Mouse (Mus musculus): ENCODE measurements at regions not wholly inside any gene's neighbourhood (a gene's known extent, or its start where the extent isn't known, plus 50 kb on each side); places are given as distances from the start of the nearest gene placed in this dataset.
"Not testable (repeated sequence)": the region's sequence is repeated elsewhere in the genome, so short reads cannot be mapped to it uniquely, and the experiment has no call there.

DNA sequence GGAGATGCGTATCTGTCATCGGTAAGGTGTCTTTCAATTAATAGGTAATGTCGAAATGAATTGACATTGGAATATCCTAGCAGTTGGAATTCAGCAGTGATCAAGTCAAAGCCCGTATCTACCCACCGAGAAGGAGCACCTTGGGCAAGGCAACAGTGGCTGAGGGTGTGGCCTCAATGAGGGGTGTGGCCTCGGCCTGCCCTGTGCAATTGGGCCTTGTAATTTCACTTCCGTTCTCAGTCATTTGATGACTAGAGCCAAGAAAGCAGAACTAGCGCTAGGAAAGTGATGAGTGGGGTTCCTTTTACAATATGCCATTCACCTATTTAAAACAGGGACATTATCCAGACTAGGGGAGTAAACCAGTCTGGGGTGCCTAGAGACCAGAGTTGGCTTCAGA, 77.6 kb downstream of the Elovl4 start:
- ATAC-seq (ENCODE audit: low FRiP score): no peak
- Histone ChIP-seq H3K27ac (replicated peaks) (no peak overlapping the region), H3K4me1 (peaks cover 10% of the 10 kb centered on the region), H3K27me3 (replicated peaks) (no peaks in the 10 kb centered on the region), H3K9me3 (replicated peaks) (no peaks in the 10 kb centered on the region), H3K9ac (replicated peaks) (no peak overlapping the region), H3K4me2 (no peak overlapping the region), H3K36me3 (no peaks in the 10 kb centered on the region), H3K4me3 (replicated peaks) (no peak overlapping the region)
- 87% methylated on average over 8 of the region's 8 CpGs for WGBS

DNA sequence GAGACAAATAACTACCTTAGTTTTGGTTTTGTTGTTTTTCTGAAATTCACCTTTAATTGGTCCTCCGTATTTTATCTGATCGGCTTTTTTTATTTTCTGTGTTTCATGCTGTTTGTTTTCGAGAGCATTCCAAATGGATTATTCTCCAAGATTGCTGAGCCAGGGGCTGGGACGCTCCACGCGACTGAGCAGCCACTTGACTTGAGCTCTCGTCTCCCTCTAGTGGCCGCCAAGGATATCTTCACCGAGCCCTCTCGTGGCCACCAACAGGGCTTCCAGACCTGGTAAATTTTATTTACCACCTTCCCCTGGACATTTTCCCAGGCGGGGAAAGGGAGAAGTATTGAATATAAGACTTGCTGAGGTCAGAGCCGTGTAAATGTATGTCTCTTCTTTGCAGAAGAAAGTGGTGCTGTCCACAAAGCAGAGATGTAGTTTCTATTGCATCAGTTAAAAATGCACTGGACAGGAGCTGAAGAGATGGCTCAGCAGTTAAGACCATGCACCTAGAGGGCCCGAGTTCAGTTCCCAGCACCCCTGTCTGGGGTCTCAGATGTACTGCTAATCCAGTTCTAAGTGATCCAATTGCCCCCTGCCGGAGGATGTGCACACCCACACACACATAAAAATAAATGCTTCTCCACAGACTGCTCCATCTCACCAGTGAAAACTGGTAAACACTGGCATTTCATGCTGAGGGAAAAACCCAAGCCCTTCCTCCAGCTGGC, 78.5 kb downstream of the Elovl4 start:
- Histone ChIP-seq H3K9ac (replicated peaks) (peak overlapping the region; percentile 28), H3K4me3 (replicated peaks) (peak overlapping the region; percentile 34), H3K27ac (replicated peaks) (no peak overlapping the region), H3K27me3 (replicated peaks) (no peaks in the 10 kb centered on the region), H3K9me3 (replicated peaks) (no peaks in the 10 kb centered on the region), H3K4me1 (peaks cover 10% of the 10 kb centered on the region), H3K4me2 (peak overlapping the region; percentile 61), H3K36me3 (no peaks in the 10 kb centered on the region)
- peak; percentile 91 for ATAC-seq (ENCODE audit: low FRiP score)
- 11% methylated on average over 14 of the region's 14 CpGs for WGBS

DNA sequence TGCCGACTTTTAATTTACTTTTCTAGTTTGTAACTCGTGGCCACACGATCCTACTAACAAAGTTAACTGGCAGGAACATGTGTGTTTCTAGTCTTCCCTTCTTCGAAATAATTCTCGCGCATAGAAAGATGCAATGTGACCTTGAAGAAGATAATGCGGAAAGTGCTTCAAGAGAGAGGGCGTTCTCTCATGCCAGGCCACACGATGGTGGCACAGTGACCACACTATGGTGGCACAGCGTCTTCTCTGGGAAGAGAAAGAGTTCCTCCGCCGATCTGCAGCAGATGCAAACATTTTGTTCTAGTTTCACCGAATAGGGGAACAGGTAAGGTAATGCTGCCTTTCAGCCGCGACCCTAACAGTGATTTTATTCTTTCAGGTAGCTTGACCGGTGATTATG, 79.1 kb downstream of the Elovl4 start:
- peak; percentile 50; the same call in 1 of the 2 replicates for ATAC-seq (ENCODE audit: low FRiP score)
- no peaks in the 10 kb centered on the region for H3K36me3 ChIP-seq
- no peaks in the 10 kb centered on the region for H3K27me3 ChIP-seq (replicated peaks)
- H3K27ac ChIP-seq (replicated peaks): no peak overlapping the region
- peak overlapping the region; percentile 61 for H3K4me2 ChIP-seq
- H3K4me3 ChIP-seq (replicated peaks): peak overlapping the region; percentile 34
- H3K9ac ChIP-seq (replicated peaks): peak overlapping the region; percentile 28
- whole genome bisulfite sequencing: 52% methylated on average over 16 of the region's 16 CpGs
- no peaks in the 10 kb centered on the region for H3K9me3 ChIP-seq (replicated peaks)
- peaks cover 10% of the 10 kb centered on the region for H3K4me1 ChIP-seq

DNA sequence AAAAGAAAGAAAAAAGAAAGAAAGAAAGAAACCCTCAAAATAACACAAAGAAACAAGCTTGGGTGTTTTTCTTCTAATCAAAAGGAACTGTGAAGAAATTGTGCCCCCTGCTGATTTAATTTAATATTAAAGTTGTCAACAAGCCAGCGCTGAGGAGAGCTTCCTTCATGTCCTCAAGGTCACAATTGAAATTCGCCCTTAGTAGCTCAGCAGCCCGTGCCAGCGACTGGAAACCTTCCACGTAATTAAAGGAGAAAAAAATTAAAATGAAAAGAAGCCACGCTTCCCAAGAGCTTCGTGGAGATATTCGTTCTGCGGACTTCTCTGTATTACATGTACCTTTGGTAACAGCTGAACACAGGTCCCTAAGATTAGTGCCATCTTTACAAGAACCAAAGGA, 80.0 kb downstream of the Elovl4 start:
- WGBS: 50% methylated on average over 9 of the region's 9 CpGs
- no peak overlapping the region for H3K27ac ChIP-seq (replicated peaks)
- H3K9me3 ChIP-seq (replicated peaks): no peaks in the 10 kb centered on the region
- H3K9ac ChIP-seq (replicated peaks): no peak overlapping the region
- no peak overlapping the region for H3K4me2 ChIP-seq
- H3K27me3 ChIP-seq (replicated peaks): no peaks in the 10 kb centered on the region
- H3K36me3 ChIP-seq: no peaks in the 10 kb centered on the region
- no peak overlapping the region for H3K4me3 ChIP-seq (replicated peaks)
- peaks cover 10% of the 10 kb centered on the region for H3K4me1 ChIP-seq
- ATAC-seq (ENCODE audit: low FRiP score): no peak

DNA sequence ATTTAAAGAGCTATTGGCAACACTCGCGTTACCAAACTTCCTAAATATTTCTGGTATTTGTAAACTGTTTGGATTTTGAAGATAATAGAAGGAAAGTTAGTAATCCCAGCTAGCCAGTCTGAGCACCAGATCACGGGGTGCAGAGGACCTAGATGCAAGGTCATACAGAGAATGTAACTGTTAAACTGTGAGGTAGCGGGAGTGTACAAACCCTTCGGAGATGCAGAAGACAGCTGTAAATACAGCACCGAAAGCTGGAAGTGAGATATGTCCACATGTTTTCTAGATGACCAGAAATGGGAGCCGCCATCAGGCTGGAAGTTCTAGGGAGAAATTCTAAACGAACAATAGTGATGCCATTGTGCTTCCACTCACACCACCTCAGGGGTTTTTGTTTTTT, 80.5 kb downstream of the Elovl4 start:
- 82% methylated on average over 8 of the region's 8 CpGs for WGBS
- Histone ChIP-seq H3K36me3 (no peaks in the 10 kb centered on the region), H3K4me1 (peaks cover 10% of the 10 kb centered on the region), H3K9ac (replicated peaks) (no peak overlapping the region), H3K4me3 (replicated peaks) (no peak overlapping the region), H3K27ac (replicated peaks) (no peak overlapping the region), H3K9me3 (replicated peaks) (no peaks in the 10 kb centered on the region), H3K4me2 (no peak overlapping the region), H3K27me3 (replicated peaks) (no peaks in the 10 kb centered on the region)
- ATAC-seq (ENCODE audit: low FRiP score): no peak

DNA sequence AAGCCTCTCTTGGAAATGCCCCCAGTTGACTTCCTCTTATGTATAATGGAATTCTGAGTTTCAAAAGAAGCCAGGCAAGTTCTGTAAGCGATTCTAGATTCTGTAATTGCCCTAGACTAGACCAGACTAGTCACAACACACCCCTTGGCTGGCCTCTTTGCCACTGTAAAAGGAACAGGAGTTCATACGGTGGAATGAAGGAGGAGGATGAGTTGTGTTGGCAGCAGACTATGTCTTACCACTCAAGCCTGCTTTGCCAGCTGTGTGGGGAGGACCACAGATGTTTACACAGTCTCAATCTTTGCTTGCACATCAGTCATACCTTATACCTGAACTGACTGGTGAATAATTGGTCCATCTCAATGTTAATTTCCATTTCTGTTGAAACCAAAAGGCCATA, 85.1 kb downstream of the Elovl4 start:
- no peak overlapping the region for H3K4me3 ChIP-seq (replicated peaks)
- 69% methylated on average over 2 of the region's 2 CpGs for WGBS
- H3K9me3 ChIP-seq (replicated peaks): no peaks in the 10 kb centered on the region
- no peak for ATAC-seq (ENCODE audit: low FRiP score)
- no peak overlapping the region for H3K27ac ChIP-seq (replicated peaks)
- no peak overlapping the region for H3K4me2 ChIP-seq
- no peak overlapping the region for H3K9ac ChIP-seq (replicated peaks)
- no peaks in the 10 kb centered on the region for H3K4me1 ChIP-seq
- no peaks in the 10 kb centered on the region for H3K27me3 ChIP-seq (replicated peaks)
- no peaks in the 10 kb centered on the region for H3K36me3 ChIP-seq

DNA sequence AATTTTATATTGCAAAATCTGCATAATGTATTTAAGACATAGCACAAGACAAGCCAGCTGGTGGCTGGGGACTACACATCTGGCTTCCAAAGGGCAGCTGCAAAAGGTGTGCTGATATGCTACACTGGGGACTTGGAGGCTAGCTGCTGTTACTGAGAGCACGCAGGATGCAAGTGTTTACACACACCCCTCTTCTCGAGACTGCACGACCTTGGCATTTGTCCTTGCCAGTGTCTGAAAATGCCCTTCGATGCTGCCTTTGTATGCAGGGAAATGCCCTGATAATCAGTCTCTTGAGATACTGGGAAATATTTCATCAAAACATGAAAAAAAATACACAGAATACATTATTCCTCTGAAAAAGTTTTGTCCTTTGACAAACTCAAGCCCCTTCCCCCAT, 86.3 kb downstream of the Elovl4 start:
- H3K9ac ChIP-seq (replicated peaks): no peak overlapping the region
- no peaks in the 10 kb centered on the region for H3K27me3 ChIP-seq (replicated peaks)
- H3K4me2 ChIP-seq: no peak overlapping the region
- no peaks in the 10 kb centered on the region for H3K4me1 ChIP-seq
- H3K9me3 ChIP-seq (replicated peaks): no peaks in the 10 kb centered on the region
- 77% methylated on average over 4 of the region's 4 CpGs for WGBS
- no peak for ATAC-seq (ENCODE audit: low FRiP score)
- no peak overlapping the region for H3K4me3 ChIP-seq (replicated peaks)
- H3K36me3 ChIP-seq: no peaks in the 10 kb centered on the region
- no peak overlapping the region for H3K27ac ChIP-seq (replicated peaks)

DNA sequence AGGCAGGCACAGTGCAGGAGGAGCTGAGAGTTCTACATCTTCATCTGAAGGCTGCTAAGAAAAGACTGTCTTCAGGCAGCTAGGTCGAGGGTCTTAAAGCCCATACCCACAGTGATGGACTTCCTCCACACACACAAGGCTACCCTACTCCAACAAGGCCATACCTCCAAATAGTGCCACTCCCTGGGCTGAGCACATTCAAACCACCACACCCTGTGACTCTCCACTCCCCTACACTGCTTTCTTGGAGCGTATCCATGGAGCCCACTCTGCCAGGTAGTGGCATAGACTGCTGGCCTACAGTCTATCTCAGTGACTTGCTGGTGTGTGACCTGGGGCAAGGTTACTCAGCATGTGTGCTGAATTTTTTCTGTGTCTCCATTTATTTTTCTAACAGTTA, 88.0 kb downstream of the Elovl4 start:
- not testable (repeated sequence) for H3K4me1 ChIP-seq; H3K9ac ChIP-seq (replicated peaks); H3K9me3 ChIP-seq (replicated peaks); H3K4me2 ChIP-seq; H3K36me3 ChIP-seq; H3K27ac ChIP-seq (replicated peaks); ATAC-seq (ENCODE audit: low FRiP score); H3K4me3 ChIP-seq (replicated peaks); H3K27me3 ChIP-seq (replicated peaks)
- WGBS: 91% methylated on average over 2 of the region's 2 CpGs

DNA sequence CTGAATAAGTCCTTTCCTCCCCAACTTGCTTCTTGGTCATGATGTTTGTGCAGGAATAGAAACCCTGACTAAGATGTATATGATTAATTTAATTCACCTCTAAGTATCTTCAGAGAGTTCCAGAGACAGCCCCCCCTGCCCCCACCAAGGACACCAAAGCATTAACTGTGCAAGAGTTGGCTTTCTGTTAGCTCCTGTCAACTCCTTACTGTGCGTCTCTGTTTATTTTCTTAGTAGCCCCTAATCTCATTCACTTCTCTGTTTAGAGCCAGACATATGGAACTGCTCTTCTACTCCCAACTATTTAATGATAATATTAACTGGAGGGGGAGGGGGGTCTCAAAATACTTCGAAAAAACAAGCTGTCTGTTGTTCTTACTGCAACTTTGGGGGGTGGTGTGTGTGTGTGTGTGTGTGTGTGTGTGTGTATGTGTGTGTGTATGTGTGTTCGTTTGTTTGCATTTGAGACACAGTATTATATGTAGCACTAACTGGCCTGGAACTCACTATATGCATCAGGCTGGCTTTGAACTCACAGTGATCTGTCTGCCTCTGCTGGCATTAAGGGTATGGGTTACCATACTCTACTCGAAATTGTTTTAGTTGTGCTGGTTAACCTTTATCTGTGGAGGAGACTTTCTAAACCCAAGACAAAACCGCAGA, 89.8 kb downstream of the Elovl4 start:
- no peaks in the 10 kb centered on the region for H3K4me1 ChIP-seq
- no peaks in the 10 kb centered on the region for H3K36me3 ChIP-seq
- no peak overlapping the region for H3K9ac ChIP-seq (replicated peaks)
- no peaks in the 10 kb centered on the region for H3K27me3 ChIP-seq (replicated peaks)
- no peak for ATAC-seq (ENCODE audit: low FRiP score)
- H3K9me3 ChIP-seq (replicated peaks): no peaks in the 10 kb centered on the region
- WGBS: 83% methylated on average over 5 of the region's 5 CpGs
- no peak overlapping the region for H3K4me3 ChIP-seq (replicated peaks)
- no peak overlapping the region for H3K4me2 ChIP-seq
- no peak overlapping the region for H3K27ac ChIP-seq (replicated peaks)

DNA sequence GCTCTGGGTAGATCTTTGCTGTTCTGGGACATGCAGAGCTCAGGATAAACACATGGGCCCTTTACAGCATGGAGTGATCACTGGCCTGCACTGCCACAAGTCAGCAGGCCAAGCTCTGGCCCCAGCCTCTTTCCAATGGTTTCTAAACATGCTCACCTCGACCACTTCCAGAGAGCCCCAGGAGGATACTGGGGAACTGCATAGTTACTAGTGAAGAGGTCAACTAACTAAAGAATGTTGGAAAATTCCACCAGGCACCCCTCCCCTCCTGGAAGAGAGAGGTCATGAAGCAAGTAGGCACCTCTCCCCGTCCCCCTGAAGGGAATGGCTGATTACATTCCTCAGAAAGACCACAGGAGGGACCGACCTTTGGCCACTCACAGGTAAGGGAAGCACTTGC, 98.7 kb downstream of the Elovl4 start:
- Histone ChIP-seq H3K36me3 (no peaks in the 10 kb centered on the region), H3K27me3 (replicated peaks) (no peaks in the 10 kb centered on the region), H3K9me3 (replicated peaks) (no peaks in the 10 kb centered on the region), H3K9ac (replicated peaks) (no peak overlapping the region), H3K4me1 (no peaks in the 10 kb centered on the region), H3K4me2 (no peak overlapping the region), H3K4me3 (replicated peaks) (no peak overlapping the region), H3K27ac (replicated peaks) (no peak overlapping the region)
- ATAC-seq (ENCODE audit: low FRiP score): no peak
- 88% methylated on average over 3 of the region's 3 CpGs for WGBS

DNA sequence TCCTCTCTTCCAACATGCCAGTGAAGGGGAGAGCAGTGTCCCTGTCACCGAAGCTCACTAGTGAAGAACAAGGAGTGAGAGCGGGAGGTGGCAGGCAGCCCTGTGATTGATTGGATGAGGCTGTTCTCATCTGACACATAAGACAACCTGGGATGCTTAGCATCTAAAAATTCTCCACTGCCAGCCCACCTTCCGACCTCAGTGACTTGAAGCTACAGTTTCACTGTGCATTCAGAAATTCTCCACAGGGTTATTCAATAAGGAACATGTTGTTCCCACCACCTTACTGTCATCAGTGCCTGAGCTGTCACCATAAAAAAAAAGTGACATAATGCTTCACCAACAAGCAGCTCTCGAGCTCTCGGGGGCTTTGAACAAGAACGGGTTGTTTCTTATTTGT, 100.0 kb downstream of the Elovl4 start:
- H3K4me1 ChIP-seq: no peaks in the 10 kb centered on the region
- no peak overlapping the region for H3K9ac ChIP-seq (replicated peaks)
- H3K27ac ChIP-seq (replicated peaks): no peak overlapping the region
- H3K4me2 ChIP-seq: no peak overlapping the region
- no peak for ATAC-seq (ENCODE audit: low FRiP score)
- no peak overlapping the region for H3K4me3 ChIP-seq (replicated peaks)
- H3K9me3 ChIP-seq (replicated peaks): no peaks in the 10 kb centered on the region
- 88% methylated on average over 6 of the region's 6 CpGs for WGBS
- H3K27me3 ChIP-seq (replicated peaks): no peaks in the 10 kb centered on the region
- H3K36me3 ChIP-seq: no peaks in the 10 kb centered on the region

DNA sequence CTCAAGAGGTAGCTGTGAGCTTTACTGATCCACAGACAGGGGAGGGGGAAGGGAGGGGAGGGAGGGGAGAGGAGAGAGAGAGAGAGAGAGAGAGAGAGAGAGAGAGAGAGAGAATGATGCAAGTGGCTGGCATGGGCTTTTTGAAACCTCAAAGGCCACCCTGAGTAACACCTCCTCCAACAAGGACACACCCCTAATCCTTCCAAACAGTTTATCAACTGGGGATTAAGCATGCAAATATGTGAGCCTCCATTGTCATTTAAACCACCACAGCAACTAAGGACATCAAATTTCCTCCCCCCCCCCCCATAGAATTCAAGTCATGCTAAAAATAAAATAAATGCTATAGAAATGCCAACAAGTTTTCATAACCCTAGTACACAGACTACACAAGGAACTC, 101.9 kb downstream of the Elovl4 start:
- no peaks in the 10 kb centered on the region for H3K36me3 ChIP-seq
- H3K27me3 ChIP-seq (replicated peaks): no peaks in the 10 kb centered on the region
- no peak overlapping the region for H3K9ac ChIP-seq (replicated peaks)
- H3K4me1 ChIP-seq: 0 out of 2 replicates have a peak, but pooled peaks cover 3% of the 10 kb centered on the region
- no peaks in the 10 kb centered on the region for H3K9me3 ChIP-seq (replicated peaks)
- no peak overlapping the region for H3K4me2 ChIP-seq
- no peak overlapping the region for H3K27ac ChIP-seq (replicated peaks)
- no peak for ATAC-seq (ENCODE audit: low FRiP score)
- no peak overlapping the region for H3K4me3 ChIP-seq (replicated peaks)

Measured in neural tube, embryonic 15.5 days (tissue).